Mouse (Mus musculus) 3T3-L1 (cell line): Measurements from ENCODE around the gene Fhl3.
"Not testable (repeated sequence)": the region's sequence is repeated elsewhere in the genome, so short reads cannot be mapped to it uniquely, and the experiment has no call there.

Experiments
- DNase-seq: peaks from one replicate; pipeline ENCODE4 v3.0.0-alpha.2; 2015; ENCODE audit warnings: low read depth, low spot score

Gene Fhl3

GRCm38 (mm10) chr4:124683474-124683873, 17.0 kb upstream of the Fhl3 start:
- no peak for DNase-seq

GRCm38 (mm10) chr4:124685004-124685403, 15.5 kb upstream of the Fhl3 start:
- no peak for DNase-seq

DNA sequence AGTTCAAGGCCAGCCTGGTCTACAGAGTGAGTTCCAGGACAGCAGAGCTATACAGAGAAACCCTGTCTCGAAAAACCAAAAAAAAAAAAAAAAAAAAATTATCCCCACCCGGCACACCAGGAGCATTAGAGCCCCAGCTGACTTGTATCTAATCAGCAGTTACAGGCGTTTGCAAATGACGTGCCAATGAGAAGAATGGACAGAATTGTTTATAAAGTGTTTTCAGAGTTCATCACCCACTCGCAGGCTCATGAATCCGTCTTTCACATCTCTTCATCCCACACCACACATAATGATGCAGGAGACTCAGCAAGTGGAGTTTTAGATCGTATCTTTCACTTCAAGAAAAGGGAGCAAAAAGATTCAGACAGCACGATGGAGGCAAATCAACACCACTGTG, 15.0 kb upstream of the Fhl3 start:
- DNase-seq, result no peak

- DNase-seq, result peak; percentile 65
Observed at GRCm38 (mm10) chr4:124685897-124686402, 14.6 kb upstream of the Fhl3 start.

DNA sequence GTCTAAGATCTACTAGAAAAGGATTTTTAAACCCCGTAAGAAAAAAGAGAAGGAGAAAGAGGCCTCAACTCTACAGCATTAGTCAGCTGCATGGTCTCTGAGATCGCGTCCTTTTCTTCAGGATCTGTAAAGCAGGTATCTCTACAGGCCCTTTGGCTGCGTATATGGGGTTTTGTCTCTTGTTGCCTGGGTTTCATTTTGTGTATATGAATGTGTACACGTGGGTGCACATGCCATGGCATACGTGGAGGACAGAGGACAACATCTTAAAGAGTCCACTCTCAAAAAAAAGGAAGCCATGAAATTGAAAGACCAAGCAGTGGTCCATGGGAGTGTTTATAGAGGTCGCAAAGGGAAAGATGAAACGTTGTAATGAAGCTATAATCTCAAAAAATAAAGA, 9.0 kb upstream of the Fhl3 start:
- DNase-seq, result no peak

GRCm38 (mm10) chr4:124692416-124692861, 8.1 kb upstream of the Fhl3 start:
- DNase-seq, result no peak

DNA sequence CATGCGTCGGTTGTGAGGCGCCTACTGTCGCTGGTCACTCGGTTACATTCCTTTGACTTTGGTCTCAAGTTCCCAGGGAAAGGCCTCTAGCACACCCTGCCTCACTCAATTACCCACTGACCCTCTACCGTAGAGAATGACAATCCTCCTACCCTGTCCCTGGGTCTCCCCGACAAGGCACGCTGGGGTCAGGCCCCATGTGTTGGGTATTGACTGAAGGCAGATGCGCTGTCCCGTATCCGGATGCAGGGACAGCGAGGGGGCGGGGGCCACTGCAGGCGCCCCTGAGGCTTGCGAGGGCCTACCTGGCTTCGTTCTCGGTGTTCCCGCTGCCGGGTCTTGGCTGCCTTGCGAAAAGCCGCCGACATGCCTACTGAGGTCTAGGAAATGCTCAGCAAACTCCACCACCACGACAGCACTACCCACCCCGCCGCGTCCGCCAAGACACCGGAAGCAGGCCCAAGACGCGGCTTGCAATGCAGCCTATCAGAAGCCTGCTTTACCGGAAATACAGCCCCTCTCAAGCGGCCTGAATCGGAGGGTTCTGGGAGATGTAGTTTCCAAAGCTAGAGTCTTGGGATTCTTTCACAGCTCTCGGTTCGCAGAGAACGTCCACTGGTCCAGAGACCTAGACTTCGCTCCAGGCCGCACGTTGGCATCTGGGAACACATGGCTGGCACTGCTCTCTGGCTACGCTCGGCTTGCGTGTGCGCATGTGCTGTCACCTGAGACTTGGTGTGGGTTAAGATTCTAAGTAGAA, 7.2 kb upstream of the Fhl3 start, which contains the start of gene Utp11:
Gene Utp11 (minus strand): TSS at position 466 of the 760 bp plus-strand sequence.
- DNase-seq, result peak; percentile 97

DNA sequence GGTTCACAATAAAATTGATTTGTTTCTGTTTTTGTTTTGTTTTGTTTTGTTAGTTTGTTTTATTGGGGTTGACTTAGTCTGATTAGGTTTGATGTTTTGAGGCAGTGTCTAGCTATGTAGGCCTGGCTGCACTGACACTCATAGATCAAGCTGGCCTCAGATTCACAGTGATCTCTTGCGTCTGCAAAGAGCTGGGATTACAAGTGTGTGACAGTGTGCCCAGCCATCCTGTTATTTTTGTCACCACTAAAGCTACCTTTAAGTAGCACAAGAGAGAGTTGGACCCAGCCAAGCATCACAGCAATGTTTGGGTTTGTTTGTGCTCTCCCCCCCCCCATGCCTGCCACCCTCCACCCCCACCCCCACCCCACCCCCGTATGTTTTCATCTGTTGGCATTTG, 5.9 kb upstream of the Fhl3 start:
- DNase-seq, result no peak

DNA sequence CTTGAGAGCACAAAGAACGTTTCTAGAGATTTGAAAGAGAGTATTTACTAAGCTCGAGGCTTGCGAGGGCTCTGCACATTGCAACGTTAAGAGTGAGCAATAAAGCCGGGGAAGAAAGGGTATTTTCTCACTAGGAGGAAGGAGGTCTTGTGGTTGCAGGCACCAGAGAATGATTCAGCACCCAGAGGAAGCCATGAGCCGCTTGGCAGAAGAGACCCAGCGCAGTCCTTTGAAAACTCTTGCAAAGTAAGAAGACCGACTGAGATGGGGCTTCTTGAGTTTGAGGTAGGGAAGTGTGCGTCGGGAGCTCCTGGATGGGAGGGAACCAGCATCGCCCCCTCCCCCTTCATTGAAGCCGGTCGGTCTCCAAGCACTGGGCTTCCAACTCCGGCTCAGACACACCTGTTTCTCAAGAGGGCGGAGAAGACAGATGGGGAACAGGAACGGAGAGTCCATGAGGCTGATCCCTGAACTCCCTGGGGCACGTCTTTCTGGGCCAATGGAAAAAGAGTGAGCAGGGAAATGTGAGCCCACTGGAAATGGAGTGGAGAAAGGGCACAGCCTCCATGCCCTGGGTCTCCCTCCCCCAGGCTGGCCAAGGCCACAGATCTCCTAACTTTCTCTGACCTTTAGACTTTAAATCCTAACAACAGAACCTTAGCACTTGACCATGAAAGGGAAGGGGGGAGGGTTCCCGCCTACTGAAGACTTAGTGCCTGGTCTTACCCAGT, 4.5 kb upstream of the Fhl3 start:
- DNase-seq, result no peak

GRCm38 (mm10) chr4:124699791-124700190, 710 bp upstream of the Fhl3 start:
- no peak for DNase-seq

- peak; percentile 62 for DNase-seq
Observed at GRCm38 (mm10) chr4:124701052-124701845, 748 bp downstream of the Fhl3 start.

DNA sequence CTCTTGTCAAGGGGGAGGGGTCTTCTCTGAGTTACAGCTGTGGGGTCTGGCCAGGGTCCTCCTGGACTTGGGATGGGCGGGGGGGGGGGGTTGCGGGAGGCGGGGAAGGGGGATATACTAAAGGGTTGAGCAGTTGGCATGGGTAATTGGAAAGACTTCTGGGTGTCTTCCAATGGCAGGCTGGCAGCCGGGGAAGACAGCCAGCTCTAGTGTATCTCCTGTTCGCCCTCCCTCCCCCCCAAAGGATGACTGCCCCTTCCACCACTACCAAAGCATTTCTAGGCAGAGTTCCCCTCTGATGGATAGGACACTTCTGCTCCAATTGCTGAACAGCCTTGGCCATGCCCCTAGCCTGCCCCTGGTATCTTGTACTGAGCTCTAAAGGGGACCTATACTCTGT, 1.4 kb downstream of the Fhl3 start:
- no peak for DNase-seq

DNA sequence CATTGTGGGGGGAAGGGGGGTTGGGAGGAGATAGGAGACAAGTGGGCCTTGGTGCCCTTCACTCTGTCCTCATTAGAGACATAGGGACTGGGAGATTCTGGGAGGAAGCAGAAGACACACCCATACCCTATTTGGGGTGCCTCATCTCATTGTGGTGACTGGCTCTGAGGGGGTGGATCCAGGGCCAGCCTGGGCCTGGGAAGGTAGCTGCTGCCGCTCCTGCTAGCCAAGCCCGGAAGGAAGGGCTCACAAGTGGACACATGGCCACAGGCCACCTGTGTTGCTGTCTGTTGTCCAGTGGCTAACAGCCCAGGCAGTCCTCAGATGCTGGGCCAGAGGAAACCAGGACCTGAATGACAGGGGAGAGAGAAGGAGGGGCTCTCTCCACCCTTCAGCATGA, 2.9 kb downstream of the Fhl3 start:
- peak; percentile 74 for DNase-seq

DNA sequence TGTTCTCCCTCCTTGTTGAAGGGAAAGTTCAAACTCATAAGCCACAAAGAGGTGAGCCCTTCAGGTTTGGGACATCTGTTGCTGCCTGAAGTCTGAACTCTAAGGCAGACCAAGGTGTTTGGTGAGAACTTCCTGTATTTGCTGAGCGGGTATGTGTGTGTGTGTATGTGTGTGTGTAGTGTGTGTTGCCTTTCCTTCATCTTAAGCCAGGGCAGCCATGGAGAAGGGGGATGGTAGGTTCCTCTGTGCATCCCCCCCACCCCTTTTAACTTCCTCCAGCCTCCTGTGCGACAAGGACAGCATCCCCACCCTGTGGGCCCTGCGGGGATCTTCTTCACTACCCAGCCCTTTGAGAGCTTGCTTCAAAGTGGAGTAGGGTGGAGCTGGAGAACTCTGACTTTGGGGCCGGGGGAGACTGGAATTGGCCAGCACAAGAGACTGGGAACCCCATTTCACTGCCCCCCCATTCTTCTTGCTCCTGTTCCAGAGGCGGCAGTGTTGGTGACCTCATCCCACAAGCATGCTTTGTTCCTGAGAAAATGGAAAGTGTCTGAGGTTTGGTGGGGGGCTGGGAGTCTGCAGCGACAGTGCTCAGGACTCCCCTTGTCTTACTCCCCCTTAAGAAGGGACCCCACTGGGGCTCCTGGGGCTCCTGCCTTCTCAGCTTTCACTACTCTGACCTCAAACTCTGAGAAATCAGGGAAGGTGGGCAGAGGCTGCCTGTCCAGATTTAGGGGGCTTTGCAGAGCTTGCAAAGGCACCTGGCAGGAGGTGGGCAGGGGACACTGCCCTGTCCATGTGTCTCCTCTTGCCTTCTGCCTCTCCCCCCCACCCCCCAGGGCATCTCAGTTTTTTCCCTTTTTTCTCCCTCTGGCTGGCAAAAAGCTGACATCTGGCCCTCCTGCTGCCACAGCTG, 3.6 kb downstream of the Fhl3 start:
- peak; percentile 65 for DNase-seq

GRCm38 (mm10) chr4:124704797-124705474, 4.4 kb downstream of the Fhl3 start:
- DNase-seq, result peak; percentile 75

DNA sequence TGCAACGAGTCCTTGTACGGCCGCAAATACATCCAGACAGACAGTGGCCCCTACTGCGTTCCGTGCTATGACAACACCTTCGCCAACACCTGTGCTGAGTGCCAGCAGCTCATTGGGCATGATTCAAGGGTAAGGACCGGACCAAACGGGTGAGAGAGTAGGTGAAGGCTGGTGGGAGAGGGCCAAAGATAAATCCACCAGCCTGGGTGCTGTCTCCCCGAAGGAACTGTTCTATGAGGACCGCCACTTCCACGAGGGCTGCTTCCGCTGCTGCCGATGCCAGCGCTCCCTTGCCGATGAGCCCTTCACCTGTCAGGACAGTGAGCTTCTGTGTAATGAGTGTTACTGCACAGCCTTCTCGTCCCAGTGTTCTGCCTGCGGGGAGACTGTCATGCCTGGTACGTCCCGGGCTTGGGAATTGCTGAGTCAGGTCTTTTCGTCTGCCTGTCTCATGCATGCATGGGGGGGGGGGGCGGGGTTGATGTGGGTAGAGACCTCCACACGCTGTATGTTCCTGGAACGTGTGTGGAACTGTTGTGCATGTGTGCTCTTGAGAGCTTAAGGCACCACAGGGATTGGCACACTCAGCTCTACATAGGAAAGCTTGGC, 5.3 kb downstream of the Fhl3 start:
- DNase-seq, result no peak

DNA sequence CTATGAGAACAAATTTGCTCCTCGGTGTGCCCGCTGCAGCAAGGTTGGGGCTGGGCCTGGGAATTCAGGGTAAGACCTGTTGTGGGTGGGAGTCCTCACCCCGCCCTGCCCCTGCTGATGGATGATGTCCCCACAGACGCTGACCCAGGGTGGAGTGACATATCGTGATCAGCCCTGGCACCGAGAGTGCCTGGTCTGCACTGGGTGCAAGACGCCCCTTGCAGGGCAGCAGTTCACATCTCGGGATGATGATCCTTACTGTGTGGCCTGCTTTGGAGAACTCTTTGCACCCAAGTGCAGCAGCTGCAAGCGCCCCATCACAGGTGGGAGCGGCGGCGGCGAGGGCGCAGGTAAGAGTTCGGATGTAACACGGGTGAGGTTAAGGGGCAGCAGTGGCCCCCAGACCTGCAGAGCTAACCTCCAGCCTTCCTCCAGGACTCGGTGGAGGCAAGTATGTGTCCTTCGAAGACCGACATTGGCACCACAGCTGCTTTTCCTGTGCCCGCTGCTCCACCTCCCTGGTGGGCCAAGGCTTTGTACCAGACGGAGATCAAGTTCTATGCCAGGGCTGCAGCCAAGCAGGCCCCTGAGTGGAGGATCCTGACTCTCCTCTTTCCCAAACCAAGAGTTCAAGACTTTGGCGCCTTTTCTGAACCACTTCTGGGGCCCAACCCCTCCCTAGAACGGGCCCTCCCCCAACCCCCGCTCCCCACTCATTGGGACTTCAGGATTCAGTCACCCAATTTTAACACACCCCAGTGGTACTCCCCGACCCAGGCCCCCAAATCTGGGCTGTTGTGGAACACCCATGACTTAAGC, 7.1 kb downstream of the Fhl3 start:
- DNase-seq, result not testable (repeated sequence)

- DNase-seq, result not testable (repeated sequence)
Observed at GRCm38 (mm10) chr4:124708200-124708517, 7.7 kb downstream of the Fhl3 start.
